Mouse (Mus musculus) forebrain, embryonic 11.5 days (tissue): ENCODE measurements around the gene 4930470P17Rik. TPM values are rescaled to one million over a fixed set of nuclear protein-coding genes. Genes with fewer than 3 reads are reported as not detected.

Experiments used
- ATAC-seq: fragments of 200-750 bp; cut with Nextera tagmentation; replicated peaks from 2 replicates; pipeline ENCODE4 v1.8.0; 2017; ENCODE audit warnings: moderate TSS enrichment; ENCODE audit not compliant: low FRiP score
- DNase-seq: peaks from one replicate; pipeline ENCODE4 v3.0.0-alpha.2; 2017; ENCODE audit warnings: low spot score
- H3K27ac ChIP-seq: fragments of 300-500 bp; sonication (generic); 2 replicates; pipeline ENCODE4 v1.5.1; 2014; ENCODE audit warnings: low read depth, low read length
- H3K27me3 ChIP-seq: fragments of 300-500 bp; sonication (generic); 2 replicates; pipeline ENCODE4 v1.6.1; 2014; ENCODE audit warnings: mild to moderate bottlenecking, low read length, mixed read lengths; ENCODE audit not compliant: control insufficient read depth, insufficient read depth
- H3K36me3 ChIP-seq: fragments of 300-500 bp; sonication (generic); 2 replicates; pipeline ENCODE4 v1.6.1; 2014; ENCODE audit warnings: mild to moderate bottlenecking, low read length, moderate library complexity, mixed read lengths; ENCODE audit not compliant: control insufficient read depth, insufficient read depth
- H3K4me1 ChIP-seq: fragments of 300-500 bp; sonication (generic); replicated peaks from 2 replicates; pipeline ENCODE4 v1.6.1; 2014; ENCODE audit warnings: low read length, mixed read lengths; ENCODE audit not compliant: control insufficient read depth, insufficient read depth
- H3K4me2 ChIP-seq: fragments of 300-500 bp; sonication (generic); 2 replicates; pipeline ENCODE4 v1.6.1; 2014; ENCODE audit warnings: low read depth, mild to moderate bottlenecking, low read length, moderate library complexity, mixed read lengths; ENCODE audit not compliant: severe bottlenecking
- H3K4me3 ChIP-seq: fragments of 300-500 bp; sonication (generic); 2 replicates; pipeline ENCODE4 v1.5.1; 2014; ENCODE audit warnings: low read depth, low read length
- H3K9ac ChIP-seq: fragments of 300-500 bp; sonication (generic); 2 replicates; pipeline ENCODE4 v1.6.1; 2014; ENCODE audit warnings: low read length
- H3K9me3 ChIP-seq: fragments of 300-500 bp; sonication (generic); 2 replicates; pipeline ENCODE4 v1.6.1; 2016; ENCODE audit warnings: low read length, mixed read lengths; ENCODE audit not compliant: control insufficient read depth
- WGBS: fragments of 180-500 bp; shearing (Covaris S2); extraction: QIAGEN DNeasy Blood & Tissue Kit; methylation state at CpG from one replicate; pipeline ENCODE4 v1.1.7; 2014; 5-methylcytosine and 5-hydroxymethylcytosine counted together
- polyA plus RNA-seq: library from polyadenylated mRNA; unstranded; fragments of >200 nt; fragmentation: Nextera tagmentation; extraction: Ambion mirVana; gene quantifications from 2 replicates; pipeline ENCODE4 v1.2.1, GENCODE M21; 2014

The 4930470P17Rik gene
- polyA plus RNA-seq, 1 experiment from 2014 or later, result not detected

DNA sequence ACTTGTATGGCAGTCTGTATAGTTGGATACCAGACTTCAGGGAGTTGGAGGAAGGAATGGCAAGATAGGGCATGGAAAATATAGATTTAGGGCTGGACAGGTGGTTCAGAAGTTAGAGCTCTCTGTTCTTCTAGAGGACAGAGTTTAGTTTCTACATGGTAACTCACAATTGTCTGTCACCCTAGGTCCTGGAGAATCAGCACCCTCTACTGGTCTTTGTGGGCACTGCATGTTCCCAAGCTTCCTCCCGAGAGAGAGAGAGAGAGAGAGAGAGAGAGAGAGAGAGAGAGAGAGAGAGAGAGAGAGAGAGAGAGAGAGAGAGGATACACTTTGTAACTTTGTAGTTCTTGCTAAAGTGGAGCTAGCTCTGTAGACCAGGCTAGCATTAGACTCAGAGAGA lies 5.1 kb downstream of the 4930470P17Rik start:
- ATAC-seq, result no peak
- WGBS, result 0% methylated on average over 1 of the region's 1 CpGs
- no peak overlapping the region for H3K4me2 ChIP-seq
- no peaks in the 10 kb centered on the region; the same call in 1 of the 2 replicates for H3K9me3 ChIP-seq
- no peak overlapping the region for H3K9ac ChIP-seq
- no peaks in the 10 kb centered on the region for H3K36me3 ChIP-seq
- H3K4me1 ChIP-seq, result no peaks in the 10 kb centered on the region
- H3K4me3 ChIP-seq, result no peak overlapping the region
- DNase-seq, result peak; percentile 81
- H3K27me3 ChIP-seq, result no peaks in the 10 kb centered on the region
- no peak overlapping the region for H3K27ac ChIP-seq

GRCm38 (mm10) chr2:170592161-170592560 lies 9.7 kb downstream of the 4930470P17Rik start:
- Histone ChIP-seq H3K9ac (no peak overlapping the region), H3K4me2 (no peak overlapping the region), H3K27ac (no peak overlapping the region), H3K4me3 (no peak overlapping the region), H3K27me3 (no peaks in the 10 kb centered on the region), H3K36me3 (no peaks in the 10 kb centered on the region), H3K9me3 (no peaks in the 10 kb centered on the region; the same call in 1 of the 2 replicates), H3K4me1 (no peaks in the 10 kb centered on the region)
- 89% methylated on average over 6 of the region's 6 CpGs for WGBS
- DNase-seq (no peak), ATAC-seq (no peak)

GRCm38 (mm10) chr2:170588369-170588900 lies 13.4 kb downstream of the 4930470P17Rik start:
- no peaks in the 10 kb centered on the region for H3K9me3 ChIP-seq
- H3K27me3 ChIP-seq, result no peaks in the 10 kb centered on the region
- H3K4me3 ChIP-seq, result no peak overlapping the region
- H3K4me1 ChIP-seq, result no peaks in the 10 kb centered on the region
- H3K4me2 ChIP-seq, result no peak overlapping the region
- 88% methylated on average over 9 of the region's 9 CpGs for WGBS
- H3K9ac ChIP-seq, result no peak overlapping the region
- ATAC-seq, result no peak
- H3K27ac ChIP-seq, result no peak overlapping the region
- H3K36me3 ChIP-seq, result no peaks in the 10 kb centered on the region
- no peak for DNase-seq

- Histone ChIP-seq H3K4me3 (no peak overlapping the region), H3K27me3 (no peaks in the 10 kb centered on the region), H3K4me1 (no peaks in the 10 kb centered on the region), H3K36me3 (no peaks in the 10 kb centered on the region), H3K27ac (no peak overlapping the region), H3K9ac (no peak overlapping the region), H3K9me3 (no peaks in the 10 kb centered on the region), H3K4me2 (no peak overlapping the region)
- DNase-seq (no peak), ATAC-seq (no peak)
- WGBS, result 95% methylated on average over 13 of the region's 13 CpGs
These were observed 17.1 kb downstream of the 4930470P17Rik start for GRCm38 (mm10) chr2:170584678-170585077.

GRCm38 (mm10) chr2:170579551-170579950 lies 22.3 kb downstream of the 4930470P17Rik start:
- Histone ChIP-seq H3K9me3 (no peaks in the 10 kb centered on the region), H3K4me3 (no peak overlapping the region), H3K9ac (no peak overlapping the region), H3K4me1 (no peaks in the 10 kb centered on the region), H3K27me3 (no peaks in the 10 kb centered on the region), H3K27ac (no peak overlapping the region), H3K36me3 (no peaks in the 10 kb centered on the region), H3K4me2 (no peak overlapping the region)
- ATAC-seq (no peak), DNase-seq (no peak)
- WGBS, result 92% methylated on average over 10 of the region's 10 CpGs

DNA sequence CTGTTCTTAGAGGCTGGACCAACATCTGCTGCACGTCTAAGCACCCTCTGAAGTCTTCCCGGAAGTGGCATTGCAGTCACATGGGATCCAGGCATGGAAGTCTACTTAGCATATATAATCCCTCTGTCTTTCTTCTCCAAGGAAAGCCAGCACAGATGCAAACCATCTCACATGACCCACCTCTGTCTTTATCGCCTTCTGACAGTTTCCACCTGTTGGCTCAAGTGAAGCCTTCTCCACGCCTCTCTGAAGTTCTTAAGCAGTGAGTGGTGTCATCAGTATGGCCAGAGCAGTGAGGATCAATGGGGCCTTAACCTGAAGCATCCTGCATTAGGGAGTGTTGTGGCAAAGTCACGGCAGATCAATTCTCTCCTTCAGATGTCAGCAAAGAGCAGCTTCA lies 23.2 kb downstream of the 4930470P17Rik start:
- no peaks in the 10 kb centered on the region for H3K27me3 ChIP-seq
- no peak for DNase-seq
- no peaks in the 10 kb centered on the region for H3K36me3 ChIP-seq
- no peak overlapping the region for H3K9ac ChIP-seq
- H3K4me2 ChIP-seq, result no peak overlapping the region
- H3K27ac ChIP-seq, result no peak overlapping the region
- H3K9me3 ChIP-seq, result no peaks in the 10 kb centered on the region
- H3K4me1 ChIP-seq, result no peaks in the 10 kb centered on the region
- WGBS, result 83% methylated on average over 5 of the region's 5 CpGs
- ATAC-seq, result no peak
- H3K4me3 ChIP-seq, result no peak overlapping the region

DNA sequence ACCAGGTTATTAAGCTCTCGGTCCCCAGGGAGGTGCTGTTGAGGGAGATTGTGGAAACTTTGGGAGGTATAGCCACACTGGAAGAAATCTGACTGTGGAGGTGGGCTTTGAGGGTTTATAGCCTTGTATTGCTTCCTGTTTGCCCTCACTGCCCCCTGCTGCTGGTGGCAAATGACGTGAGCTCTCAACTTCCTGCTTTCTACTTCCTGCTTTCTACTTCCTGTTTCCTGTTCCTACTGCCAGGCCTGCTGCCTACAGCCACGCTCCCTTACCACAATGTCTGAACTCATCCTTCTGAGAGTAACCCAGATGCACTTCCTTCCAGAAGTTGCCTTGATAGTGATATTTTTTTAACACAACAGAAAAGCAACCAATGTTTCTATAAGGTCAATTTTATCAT lies 24.3 kb downstream of the 4930470P17Rik start:
- H3K4me1 ChIP-seq, result no peaks in the 10 kb centered on the region
- H3K27ac ChIP-seq, result no peak overlapping the region
- DNase-seq (no peak), ATAC-seq (no peak)
- H3K36me3 ChIP-seq, result no peaks in the 10 kb centered on the region
- H3K9ac ChIP-seq, result no peak overlapping the region
- H3K4me3 ChIP-seq, result no peak overlapping the region
- H3K4me2 ChIP-seq, result no peak overlapping the region
- H3K27me3 ChIP-seq, result no peaks in the 10 kb centered on the region
- WGBS, result 83% methylated on average over 3 of the region's 3 CpGs
- H3K9me3 ChIP-seq, result no peaks in the 10 kb centered on the region

GRCm38 (mm10) chr2:170576077-170576476 lies 25.7 kb downstream of the 4930470P17Rik start:
- 92% methylated on average over 12 of the region's 12 CpGs for WGBS
- H3K27ac ChIP-seq, result no peak overlapping the region
- ATAC-seq (no peak), DNase-seq (no peak)
- H3K27me3 ChIP-seq, result no peaks in the 10 kb centered on the region
- no peak overlapping the region for H3K4me2 ChIP-seq
- no peaks in the 10 kb centered on the region for H3K36me3 ChIP-seq
- no peak overlapping the region for H3K4me3 ChIP-seq
- no peak overlapping the region for H3K9ac ChIP-seq
- no peaks in the 10 kb centered on the region for H3K9me3 ChIP-seq
- H3K4me1 ChIP-seq, result no peaks in the 10 kb centered on the region

DNA sequence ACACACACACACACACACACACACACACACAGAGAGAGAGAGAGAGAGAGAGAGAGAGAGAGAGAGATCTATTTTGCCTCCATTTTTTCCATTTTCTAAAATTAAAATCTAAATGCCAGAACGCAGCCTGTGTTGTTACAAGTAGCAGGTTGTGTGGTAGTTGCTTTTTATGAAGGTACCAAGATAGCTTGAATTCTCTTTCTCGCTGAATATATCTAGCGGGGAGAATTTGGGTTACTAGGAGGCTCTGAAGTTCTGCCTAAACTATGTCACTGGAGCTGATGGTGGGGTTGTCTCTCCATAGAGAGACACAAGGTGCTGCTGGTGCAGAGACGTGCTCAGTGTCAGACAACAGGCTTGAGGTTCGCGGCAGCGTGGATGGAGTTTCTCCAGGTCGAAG lies 36.8 kb downstream of the 4930470P17Rik start:
- Histone ChIP-seq H3K9ac (no peak overlapping the region), H3K27me3 (no peaks in the 10 kb centered on the region), H3K36me3 (no peaks in the 10 kb centered on the region), H3K4me2 (no peak overlapping the region), H3K9me3 (no peaks in the 10 kb centered on the region), H3K4me1 (no peaks in the 10 kb centered on the region), H3K4me3 (no peak overlapping the region), H3K27ac (no peak overlapping the region)
- no peak for ATAC-seq
- no peak for DNase-seq
- WGBS, result 91% methylated on average over 8 of the region's 8 CpGs
